Mouse (Mus musculus) MN1 (cell line): ENCODE data around the gene Samd4.
"Not testable (repeated sequence)": the region's sequence is repeated elsewhere in the genome, so short reads cannot be mapped to it uniquely, and the experiment has no call there.

Experiments used
- DNase-seq: peaks from one replicate; pipeline ENCODE4 v3.0.0-alpha.2; 2016; ENCODE audit warnings: low spot score

Gene Samd4

DNA sequence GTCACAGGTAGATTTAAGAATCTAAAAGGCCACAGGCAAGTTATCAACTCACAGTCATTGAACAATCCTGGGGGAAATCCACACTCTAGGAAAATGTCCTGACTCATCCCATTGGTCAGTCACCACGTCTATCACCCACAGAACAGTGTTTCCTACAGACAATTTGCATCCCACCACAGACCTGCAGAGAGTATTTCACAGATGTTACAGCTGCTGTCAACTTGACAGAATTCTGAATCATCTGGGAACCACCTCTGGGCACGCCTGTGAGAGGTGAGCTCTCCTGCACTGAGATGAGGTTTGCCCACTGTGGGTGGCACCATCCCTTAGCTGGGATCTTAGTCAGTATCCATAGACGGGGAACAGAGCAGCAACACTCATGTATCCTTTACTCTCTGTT, 224.8 kb downstream of the Samd4 start:
- no peak for DNase-seq

GRCm38 (mm10) chr14:47110391-47110790, 227.7 kb downstream of the Samd4 start:
- not testable (repeated sequence) for DNase-seq

DNA sequence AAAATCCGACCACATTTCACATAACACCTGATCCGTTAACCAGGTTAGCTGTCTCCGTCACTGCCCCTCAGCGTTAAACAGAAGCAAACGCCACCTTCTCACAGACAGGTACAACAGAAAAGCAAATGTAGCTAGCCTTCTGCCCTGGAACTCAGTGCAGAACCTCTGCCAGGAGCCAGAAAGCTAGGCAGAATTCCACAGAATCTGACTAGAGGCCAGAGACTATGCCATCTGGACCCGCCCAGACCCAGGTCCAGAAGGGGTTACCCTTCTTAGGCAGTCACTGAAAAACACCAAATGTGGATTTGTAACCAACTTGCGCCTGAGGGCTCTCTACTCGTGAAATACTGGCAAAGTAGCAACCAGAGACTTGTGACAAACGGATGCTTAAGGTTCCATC, 228.7 kb downstream of the Samd4 start:
- no peak for DNase-seq

GRCm38 (mm10) chr14:47115154-47115553, 232.5 kb downstream of the Samd4 start:
- no peak for DNase-seq

DNA sequence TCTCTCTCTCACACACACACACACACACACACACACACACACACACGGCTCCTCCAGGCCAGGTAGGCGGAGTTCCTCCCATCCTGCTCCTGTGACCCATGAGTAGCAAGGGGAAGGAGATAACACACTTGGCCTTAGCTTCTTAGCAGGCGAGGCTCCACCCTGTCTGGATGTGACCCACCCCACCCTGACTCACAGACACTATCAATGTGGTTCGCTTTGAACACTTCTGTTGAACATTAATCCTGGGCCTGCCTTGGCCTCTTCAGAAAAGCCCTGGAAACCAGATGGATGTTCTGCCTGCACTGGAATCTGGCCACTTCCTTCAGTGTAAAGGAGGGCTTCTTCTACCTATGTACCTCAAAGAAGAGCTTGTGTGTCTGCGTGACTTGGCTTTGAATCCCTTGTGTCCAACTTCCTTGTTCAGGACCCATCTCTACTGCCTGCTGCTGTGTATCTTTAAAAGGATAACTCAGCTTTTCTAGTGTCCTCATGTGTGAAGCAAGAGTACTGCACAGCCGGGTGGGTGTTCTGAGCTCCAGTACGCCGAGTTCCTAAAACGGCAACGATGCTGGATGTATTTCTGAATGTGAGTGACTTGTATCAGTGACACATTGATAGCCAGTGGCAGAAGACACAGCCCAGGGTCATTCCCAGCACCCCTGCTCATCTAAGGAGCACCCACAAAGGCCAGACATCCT, 233.6 kb downstream of the Samd4 start:
- no peak for DNase-seq

DNA sequence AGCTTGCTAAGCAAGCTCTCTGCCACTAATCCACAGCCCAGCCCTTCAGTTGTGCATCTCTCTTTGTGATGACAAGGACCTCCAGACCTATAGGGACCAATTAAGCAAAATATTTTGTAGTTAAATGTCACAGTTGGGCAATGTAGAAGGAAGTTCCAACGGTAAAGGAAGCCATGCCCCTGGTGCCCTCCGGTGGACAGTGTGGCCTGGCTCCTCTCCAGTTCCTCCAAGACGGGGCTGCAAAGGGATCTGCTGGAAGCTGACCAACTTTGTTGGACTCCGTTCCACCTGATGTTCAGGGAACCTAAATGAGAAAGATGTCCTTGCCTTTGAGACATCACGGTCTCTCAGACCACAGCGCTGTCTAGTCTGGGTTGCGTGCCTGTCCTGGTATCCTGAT, 234.9 kb downstream of the Samd4 start:
- DNase-seq = peak; percentile 26

DNA sequence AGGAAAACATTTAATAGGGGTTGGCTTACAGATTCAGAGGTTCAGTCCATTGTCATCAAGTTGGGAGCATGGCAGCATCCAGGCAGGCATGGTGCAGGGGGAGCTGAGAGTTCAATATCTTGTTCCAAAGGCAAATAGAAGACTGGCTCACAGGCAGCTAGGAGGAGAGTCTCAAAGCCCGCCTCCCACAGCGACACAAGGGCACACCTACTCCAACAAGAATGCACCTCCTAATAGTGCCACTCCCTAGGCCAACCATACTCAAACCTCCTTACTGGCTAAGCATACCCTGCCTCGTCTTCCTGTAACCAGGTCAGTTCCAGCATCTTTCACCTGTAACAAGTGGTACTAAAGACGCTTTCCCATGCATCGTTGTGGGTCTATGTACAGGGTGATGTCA, 245.3 kb downstream of the Samd4 start:
- DNase-seq = no peak

- peak; percentile 95 for DNase-seq
These were observed 251.3 kb downstream of the Samd4 start for GRCm38 (mm10) chr14:47133948-47134347.

GRCm38 (mm10) chr14:47136637-47137036, 254.0 kb downstream of the Samd4 start:
- peak; percentile 83 for DNase-seq

- DNase-seq = no peak
These were observed 256.2 kb downstream of the Samd4 start for GRCm38 (mm10) chr14:47138853-47139252.

GRCm38 (mm10) chr14:47144326-47144725, 261.7 kb downstream of the Samd4 start:
- DNase-seq = no peak

GRCm38 (mm10) chr14:47151306-47151705, 268.7 kb downstream of the Samd4 start:
- DNase-seq = no peak

DNA sequence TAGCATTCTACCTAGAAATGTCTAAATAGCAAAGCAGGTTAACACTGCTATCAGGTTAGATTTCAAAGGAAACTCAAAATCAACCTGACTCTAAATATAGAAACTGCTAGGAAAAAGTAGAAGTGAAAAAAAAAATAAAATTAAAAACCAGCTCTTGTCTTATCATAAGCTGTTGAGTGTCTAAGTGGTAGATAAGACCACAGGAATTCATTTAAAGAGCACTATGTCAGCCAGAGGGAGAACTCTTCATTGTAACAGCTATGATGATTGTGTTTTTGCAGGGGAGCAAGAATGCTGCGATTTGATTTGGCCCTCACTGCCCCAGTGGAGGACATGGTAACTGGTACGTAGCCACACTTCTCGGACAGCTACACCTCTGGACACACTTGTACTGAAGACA, 271.6 kb downstream of the Samd4 start:
- DNase-seq = no peak
